Comparison of ENCODE assay signal across 8 mouse cellular contexts in the genomic region with DNA sequence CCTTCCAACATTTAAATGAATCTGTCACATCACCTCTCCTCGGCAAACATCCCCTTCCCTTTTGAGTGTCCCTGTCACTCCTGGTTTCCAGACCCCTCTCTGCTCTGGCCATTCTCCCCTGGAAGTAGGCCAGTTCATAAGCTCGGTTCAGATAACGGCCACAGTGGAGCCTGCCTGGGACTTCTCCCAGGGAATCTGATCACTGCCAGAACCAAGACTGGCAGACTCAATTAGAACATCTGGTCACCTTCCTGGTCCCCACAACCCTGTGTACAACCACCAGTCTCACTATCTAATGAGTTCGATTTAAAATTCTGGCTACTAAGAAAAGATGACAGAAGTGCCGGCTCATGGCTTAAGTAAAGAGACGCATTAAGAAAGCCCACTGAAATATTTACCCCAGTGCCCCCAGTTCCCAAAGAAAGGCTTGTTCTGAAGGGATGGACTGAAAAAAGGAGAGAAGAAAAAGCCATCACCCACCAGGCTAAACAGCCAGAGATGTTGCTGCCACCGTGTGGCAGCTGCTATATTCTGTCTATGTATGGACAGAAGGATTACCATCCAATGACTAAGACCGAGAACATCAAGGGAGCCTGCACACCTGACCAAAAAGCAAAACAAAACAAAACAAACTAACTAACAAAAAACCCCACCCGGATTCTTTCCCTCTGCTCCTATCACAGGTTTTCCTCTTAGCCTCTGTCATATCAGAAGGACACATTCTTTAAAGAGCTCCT. TPM values are rescaled to one million over a fixed set of nuclear protein-coding genes. Genes with fewer than 3 reads are reported as not detected.
DNase-seq lines count a peak whose midpoint lies in the region; ATAC-seq and TF ChIP-seq lines count a peak whose summit lies in the region.

No protein-coding gene starts in this region.

- 52% methylated on average over 9 of the region's 9 CpGs for WGBS in forebrain, embryonic 14.5 days
- WGBS in forebrain, embryonic 16.5 days: 46% methylated on average over 9 of the region's 9 CpGs
- 45% methylated on average over 9 of the region's 9 CpGs for WGBS in lung, embryonic 14.5 days
- 51% methylated on average over 9 of the region's 9 CpGs for WGBS in lung, adult 2 months

- H3K27me3 ChIP-seq in forebrain, embryonic 14.5 days (replicated peaks; ENCODE audit: control insufficient read depth, insufficient read depth, low read length): no peaks in the 10 kb centered on the region
- H3K27me3 ChIP-seq in forebrain, embryonic 16.5 days (replicated peaks; ENCODE audit: control insufficient read depth, insufficient read depth, low read length): no peaks in the 10 kb centered on the region
- H3K27me3 ChIP-seq in lung, embryonic 14.5 days (ENCODE audit: insufficient read depth, low read length): no peaks in the 10 kb centered on the region

- no peak overlapping the region for H3K4me3 ChIP-seq in forebrain, embryonic 14.5 days (ENCODE audit: low read depth, low read length)
- H3K4me3 ChIP-seq in forebrain, embryonic 16.5 days (replicated peaks; ENCODE audit: low read length): no peak overlapping the region
- H3K4me3 ChIP-seq in lung, embryonic 14.5 days (ENCODE audit: low read depth, low read length): no peak overlapping the region
- H3K4me3 ChIP-seq in lung, adult 2 months (replicated peaks; ENCODE audit: extremely low read depth, low read depth, low read length): no peak overlapping the region

- H3K9ac ChIP-seq in forebrain, embryonic 14.5 days (ENCODE audit: low read length): no peak overlapping the region
- H3K9ac ChIP-seq in forebrain, embryonic 16.5 days (replicated peaks; ENCODE audit: low read depth, low read length): no peak overlapping the region
- H3K9ac ChIP-seq in lung, embryonic 14.5 days: no peak overlapping the region

- no peak for TF ChIP-seq POLR2A in lung, adult 2 months (IDR thresholded peaks at IDR 0.05; ENCODE audit: borderline replicate concordance, extremely low read depth, low read depth, low read length)

- H3K9me3 ChIP-seq in forebrain, embryonic 14.5 days (replicated peaks; ENCODE audit: control insufficient read depth, low read length): no peaks in the 10 kb centered on the region
- H3K9me3 ChIP-seq in forebrain, embryonic 16.5 days (ENCODE audit: control insufficient read depth, low read length): no peaks in the 10 kb centered on the region
- no peaks in the 10 kb centered on the region for H3K9me3 ChIP-seq in lung, embryonic 14.5 days (ENCODE audit: low read depth, low read length)

- no peaks in the 10 kb centered on the region for H3K4me1 ChIP-seq in forebrain, embryonic 14.5 days (ENCODE audit: control insufficient read depth, insufficient read depth, low read length)
- H3K4me1 ChIP-seq in forebrain, embryonic 16.5 days (replicated peaks; ENCODE audit: control insufficient read depth, insufficient read depth, low read length): no peaks in the 10 kb centered on the region
- no peaks in the 10 kb centered on the region for H3K4me1 ChIP-seq in lung, embryonic 14.5 days (ENCODE audit: insufficient read depth)
- H3K4me1 ChIP-seq in lung, adult 2 months (ENCODE audit: control insufficient read depth, insufficient read depth, low read length): no peaks in the 10 kb centered on the region

- peak; percentile 56 for TF ChIP-seq CTCF in lung, embryonic 14.5 days (IDR thresholded peaks at IDR 0.05; ENCODE audit: low read depth)
- TF ChIP-seq CTCF in lung, adult 2 months (IDR thresholded peaks at IDR 0.05; ENCODE audit: insufficient read depth, low read length): no peak

- intact Hi-C loops in heart, postnatal 10 days (cut with DNase I): no loop called here

- DNase-seq in forebrain, embryonic 14.5 days (ENCODE audit: low spot score): peak; percentile 44
- DNase-seq in lung, embryonic 14.5 days: peak; percentile 60
- no peak for DNase-seq in lung, adult 2 months
- DNase-seq in adrenal gland, postnatal 36 days: peak; percentile 24 to 33
- peak; percentile 9 to 32 for DNase-seq in heart, postnatal 10 days
- DNase-seq in retina, embryonic 14.5 days (ENCODE audit: low spot score): peak; percentile 64
- no peak for DNase-seq in testis, postnatal 14 days (ENCODE audit: low spot score)

- no peak overlapping the region for H3K27ac ChIP-seq in forebrain, embryonic 14.5 days (ENCODE audit: low read depth, low read length)
- H3K27ac ChIP-seq in forebrain, embryonic 16.5 days (ENCODE audit: low read length): no peak overlapping the region
- H3K27ac ChIP-seq in lung, embryonic 14.5 days (ENCODE audit: low read depth): no peak overlapping the region

- no peak; the same call in 1 of the 2 replicates for ATAC-seq in forebrain, embryonic 14.5 days
- ATAC-seq in forebrain, embryonic 16.5 days: no peak
- ATAC-seq in lung, embryonic 14.5 days (ENCODE audit: insufficient read depth): no peak

- no peaks in the 10 kb centered on the region for H3K36me3 ChIP-seq in forebrain, embryonic 14.5 days (ENCODE audit: control insufficient read depth, insufficient read depth, low read length)
- no peaks in the 10 kb centered on the region for H3K36me3 ChIP-seq in forebrain, embryonic 16.5 days (ENCODE audit: control insufficient read depth, insufficient read depth)
- H3K36me3 ChIP-seq in lung, embryonic 14.5 days (ENCODE audit: insufficient read depth): no peaks in the 10 kb centered on the region

- no peak overlapping the region for H3K4me2 ChIP-seq in forebrain, embryonic 14.5 days (ENCODE audit: low read length)
- H3K4me2 ChIP-seq in forebrain, embryonic 16.5 days (ENCODE audit: low read length): no peak overlapping the region
- no peak overlapping the region for H3K4me2 ChIP-seq in lung, embryonic 14.5 days

RNA-seq across cellular contexts. Expression of gene Slc35d3, which starts 39.7 kb away (rescaled TPM):
- 0.63 and 0.65 TPM in 2 replicates for polyA plus RNA-seq in forebrain, embryonic 14.5 days (2014; fragmentation: Nextera tagmentation; extraction: Ambion mirVana)
- polyA plus RNA-seq in forebrain, embryonic 16.5 days (2015; fragmentation: Nextera tagmentation; extraction: Ambion mirVana): 1.5 and 1.8 TPM in 2 replicates
- 0.30 and 0.89 TPM in 2 replicates for polyA plus RNA-seq in lung, embryonic 14.5 days (2014; fragmentation: Nextera tagmentation; extraction: Ambion mirVana)
- polyA plus RNA-seq in lung, adult 2 months (2012; rRNA removed): 0.95 and 1.6 TPM in 2 replicates
- total RNA-seq in adrenal gland, postnatal 36 days (2021): 1 to 10 TPM; 9.0 to 9.3 TPM
- not detected for total RNA-seq in heart, postnatal 10 days (2021)

Comparison
In these comparisons a context has a peak if more than half of its experiments do, and no peak if none do; other contexts are left out.
1. DNase-seq: peak in forebrain, embryonic 14.5 days (single experiment), lung, embryonic 14.5 days (single experiment), adrenal gland, postnatal 36 days (2 of 2), heart, postnatal 10 days (2 of 2) and retina, embryonic 14.5 days (single experiment); none in lung, adult 2 months (single experiment) and testis, postnatal 14 days (single experiment).